Mouse (Mus musculus) frontal cortex, postnatal 14 days (tissue): ENCODE results near the gene Rplp2.
A peak's percentile ranks its signal among the peaks of the same experiment; 100 is the strongest.
"Not testable (repeated sequence)": the region's sequence is repeated elsewhere in the genome, so short reads cannot be mapped to it uniquely, and the experiment has no call there.

ENCODE experiments used
- DNase-seq, 2 experiments: peaks; one replicate each; pipeline ENCODE4 v3.0.0; 2022; ENCODE audit warnings: low spot score in 2 of 2

Rplp2 gene

DNA sequence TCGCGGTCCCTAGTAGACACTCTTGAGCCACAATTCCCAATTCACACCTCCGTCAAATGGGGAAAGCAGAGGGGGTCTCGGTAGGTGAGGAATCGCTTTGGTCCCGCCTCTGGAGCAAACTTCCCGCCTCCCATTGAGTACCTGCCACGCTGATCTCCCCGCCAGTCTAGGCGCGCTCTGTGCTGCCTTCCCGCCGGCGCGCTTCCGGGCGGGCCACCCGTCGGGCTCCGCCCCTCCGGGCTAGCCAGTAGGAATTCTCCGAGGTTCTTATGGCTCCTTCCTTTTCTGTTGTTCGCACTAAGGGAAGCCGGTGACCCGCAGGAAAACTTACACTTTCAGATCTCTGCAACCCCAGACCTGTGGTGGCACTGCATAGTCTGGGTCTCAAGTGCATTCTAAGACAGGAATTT lies 3.3 kb upstream of the Rplp2 start, which contains the start of gene Pidd1:
Pidd1 (minus strand) TSS at position 198 of the 410 bp plus-strand sequence.
- DNase-seq, result no peak

DNA sequence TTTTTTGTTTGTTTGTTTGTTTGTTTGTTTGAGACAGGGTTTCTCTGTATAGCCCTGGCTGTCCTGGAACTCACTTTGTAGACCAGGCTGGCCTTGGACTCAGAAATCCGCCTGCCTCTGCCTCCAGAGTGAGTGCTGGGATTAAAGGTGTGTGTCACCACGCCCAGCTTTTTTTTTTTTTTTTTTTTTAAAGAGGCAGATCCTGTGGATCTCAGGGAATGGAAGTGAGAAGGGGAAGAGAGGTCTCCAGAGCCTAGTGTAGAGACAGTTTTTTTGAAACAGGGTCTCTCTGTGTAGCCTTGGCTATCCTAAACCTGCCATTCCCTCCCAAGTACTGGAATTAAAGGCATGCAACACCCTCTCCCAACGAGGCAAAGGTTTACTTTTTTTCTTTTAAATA lies 796 bp upstream of the Rplp2 start:
- not testable (repeated sequence) for DNase-seq

DNA sequence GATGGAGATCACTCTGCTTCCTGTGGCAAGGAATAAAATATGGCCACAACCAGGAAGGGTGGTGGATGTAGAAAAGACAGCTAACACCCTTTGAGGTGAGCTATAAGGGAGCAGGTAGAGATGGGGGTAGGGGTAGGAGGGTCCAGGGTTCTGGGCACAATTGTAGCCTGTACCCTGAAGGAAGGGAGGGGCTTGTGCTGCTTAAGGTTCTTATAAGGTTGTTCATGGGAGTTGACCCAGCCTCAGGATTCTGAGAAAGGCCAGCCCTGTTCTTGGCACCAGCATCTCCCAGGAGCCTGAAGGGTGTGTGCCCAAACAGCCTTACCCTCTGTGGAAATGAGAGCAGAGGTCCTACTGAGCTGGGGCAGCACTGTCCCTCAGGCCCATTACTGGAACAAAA lies 4.8 kb downstream of the Rplp2 start:
- DNase-seq, result no peak

DNA sequence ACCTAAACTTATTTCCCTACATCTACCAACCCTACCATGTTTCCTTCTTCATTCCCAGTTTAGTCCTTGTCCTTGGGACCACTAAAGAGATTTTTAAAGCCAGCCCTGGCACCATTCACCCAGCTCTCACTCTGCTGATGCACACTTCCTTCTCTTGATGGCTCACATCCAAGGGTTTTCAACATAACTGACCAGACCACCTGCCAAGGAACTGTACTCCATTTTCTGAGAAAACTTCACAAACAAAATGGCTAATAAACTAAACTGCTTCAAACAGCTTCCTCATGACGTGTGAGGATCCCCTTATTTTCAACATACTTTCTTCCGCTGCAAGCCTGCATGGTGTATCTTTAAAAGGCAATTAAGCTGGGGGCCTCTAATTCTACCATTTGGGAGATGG lies 6.5 kb downstream of the Rplp2 start:
- no peak for DNase-seq

DNA sequence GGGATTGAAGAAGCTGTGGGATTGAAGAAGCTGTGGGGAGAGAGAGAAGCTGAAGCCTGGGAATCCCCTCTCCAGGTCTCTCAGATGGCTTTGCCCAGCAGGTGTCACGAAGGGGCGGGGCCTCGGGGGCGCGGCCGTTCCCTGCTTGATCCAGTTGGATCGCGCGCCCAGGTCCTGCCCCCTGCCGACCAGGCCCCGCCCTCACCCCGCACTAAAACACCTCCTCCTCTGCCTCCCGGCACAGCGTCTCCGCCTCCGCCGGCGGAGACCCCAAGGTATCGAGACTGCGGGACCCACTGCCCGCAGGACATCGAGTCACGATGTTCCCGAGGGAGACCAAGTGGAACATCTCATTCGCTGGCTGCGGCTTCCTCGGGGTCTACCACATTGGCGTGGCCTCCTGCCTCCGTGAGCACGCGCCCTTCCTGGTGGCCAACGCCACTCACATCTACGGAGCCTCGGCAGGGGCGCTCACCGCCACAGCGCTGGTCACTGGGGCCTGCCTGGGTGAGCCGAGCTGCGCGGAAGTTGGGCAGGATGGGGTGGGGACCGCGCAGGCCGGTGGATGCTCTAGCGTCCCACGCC lies 7.9 kb downstream of the Rplp2 start, which contains the start of gene Pnpla2:
Pnpla2 (plus strand) TSS at position 232 of the 585 bp plus-strand sequence.
- DNase-seq, result peak; percentile 84 to 88

DNA sequence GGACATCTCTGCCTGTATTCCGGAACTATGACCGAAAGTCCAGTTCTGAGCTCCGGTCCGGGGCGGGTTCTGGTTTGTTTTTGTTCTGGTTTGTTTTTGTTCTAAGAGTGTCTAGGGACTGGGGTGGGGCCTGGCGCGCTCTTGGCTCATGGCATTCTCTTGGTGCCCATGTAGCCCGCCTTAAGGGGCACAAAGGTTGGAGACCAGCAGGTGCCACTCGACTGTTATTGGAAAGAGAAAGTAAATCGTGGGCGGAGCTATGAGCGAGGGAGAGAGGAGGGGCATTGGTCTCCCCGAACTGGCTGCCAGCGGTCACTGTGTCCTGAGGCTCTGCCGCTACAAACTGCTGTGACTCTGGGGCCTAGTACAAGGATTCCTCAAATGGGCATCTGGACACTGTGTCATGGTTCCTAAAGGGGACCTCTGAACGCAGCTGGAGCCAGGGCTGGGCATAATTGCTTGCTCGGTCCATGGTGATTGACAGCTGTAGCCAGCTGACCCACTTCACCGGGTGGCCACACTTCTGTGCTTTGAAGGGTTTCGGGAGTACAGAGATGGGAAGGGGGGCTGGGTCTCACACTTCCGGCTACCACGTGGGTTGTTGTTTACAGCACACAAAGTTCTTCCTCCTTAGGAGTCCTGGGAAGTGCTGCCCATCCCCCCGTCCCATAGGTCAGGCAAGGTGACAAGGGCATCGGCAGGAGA lies 8.6 kb downstream of the Rplp2 start:
- DNase-seq, result no peak

DNA sequence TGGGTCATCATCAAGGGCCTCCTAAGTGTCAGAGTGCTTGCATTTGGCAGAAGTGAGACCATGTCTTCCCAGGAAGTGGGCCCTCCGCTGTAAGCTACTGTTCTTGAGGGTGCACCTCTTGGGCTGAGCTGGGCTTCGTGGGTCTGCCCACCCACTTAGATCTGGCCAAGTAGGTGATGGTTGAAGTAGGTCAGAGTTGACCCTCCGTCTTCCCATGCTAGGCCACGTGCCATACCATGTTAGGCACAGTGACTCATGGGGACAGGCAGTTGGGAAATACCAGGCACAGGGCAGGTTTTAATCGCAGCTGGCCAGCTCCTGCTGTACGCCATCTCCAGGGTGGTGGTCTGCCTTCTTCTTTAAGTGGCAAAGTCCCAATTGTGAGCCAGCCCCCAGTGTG lies 9.6 kb downstream of the Rplp2 start:
- no peak for DNase-seq

DNA sequence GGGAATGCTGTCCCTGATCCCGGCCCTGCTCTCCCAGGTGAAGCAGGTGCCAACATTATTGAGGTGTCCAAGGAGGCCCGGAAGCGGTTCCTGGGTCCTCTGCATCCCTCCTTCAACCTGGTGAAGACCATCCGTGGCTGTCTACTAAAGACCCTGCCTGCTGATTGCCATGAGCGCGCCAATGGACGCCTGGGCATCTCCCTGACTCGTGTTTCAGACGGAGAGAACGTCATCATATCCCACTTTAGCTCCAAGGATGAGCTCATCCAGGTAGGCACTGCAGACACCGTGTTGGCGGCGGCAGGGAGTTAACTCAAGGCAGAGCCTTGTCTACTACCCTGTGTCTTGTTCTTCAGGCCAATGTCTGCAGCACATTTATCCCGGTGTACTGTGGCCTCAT lies 10.1 kb downstream of the Rplp2 start:
- no peak for DNase-seq

DNA sequence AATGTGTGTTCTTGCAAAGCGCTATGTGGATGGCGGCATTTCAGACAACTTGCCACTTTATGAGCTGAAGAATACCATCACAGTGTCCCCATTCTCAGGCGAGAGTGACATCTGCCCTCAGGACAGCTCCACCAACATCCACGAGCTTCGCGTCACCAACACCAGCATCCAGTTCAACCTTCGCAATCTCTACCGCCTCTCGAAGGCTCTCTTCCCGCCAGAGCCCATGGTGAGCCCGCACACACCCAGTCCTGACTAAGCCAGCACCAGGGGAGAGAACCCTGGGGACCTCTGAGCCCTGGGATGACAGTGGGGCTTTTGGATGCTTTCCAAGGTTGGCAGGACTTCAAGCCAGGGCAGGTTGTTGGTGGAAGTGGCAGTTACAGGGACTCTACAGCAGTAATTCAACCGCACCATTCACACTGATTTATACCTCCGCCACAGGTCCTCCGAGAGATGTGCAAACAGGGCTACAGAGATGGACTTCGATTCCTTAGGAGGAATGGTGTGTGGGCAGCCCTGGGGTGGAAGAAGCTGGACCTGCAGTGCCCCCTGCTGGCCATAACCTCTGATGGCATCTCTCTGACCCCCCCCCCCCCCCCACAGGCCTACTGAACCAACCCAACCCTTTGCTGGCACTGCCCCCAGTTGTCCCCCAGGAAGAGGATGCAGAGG lies 11.0 kb downstream of the Rplp2 start:
- no peak for DNase-seq

DNA sequence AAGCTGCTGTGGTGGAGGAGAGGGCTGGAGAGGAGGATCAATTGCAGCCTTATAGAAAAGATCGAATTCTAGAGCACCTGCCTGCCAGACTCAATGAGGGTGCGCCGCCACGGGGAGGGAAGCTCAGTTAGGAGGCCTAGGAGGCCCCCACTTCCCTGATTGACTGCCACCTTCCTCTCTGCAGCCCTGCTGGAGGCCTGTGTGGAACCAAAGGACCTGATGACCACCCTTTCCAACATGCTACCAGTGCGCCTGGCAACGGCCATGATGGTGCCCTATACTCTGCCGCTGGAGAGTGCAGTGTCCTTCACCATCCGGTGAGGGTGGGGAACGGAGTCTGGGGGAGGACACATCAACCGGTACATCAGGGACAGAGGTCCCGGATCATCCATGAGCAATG lies 11.5 kb downstream of the Rplp2 start:
- DNase-seq, result no peak

DNA sequence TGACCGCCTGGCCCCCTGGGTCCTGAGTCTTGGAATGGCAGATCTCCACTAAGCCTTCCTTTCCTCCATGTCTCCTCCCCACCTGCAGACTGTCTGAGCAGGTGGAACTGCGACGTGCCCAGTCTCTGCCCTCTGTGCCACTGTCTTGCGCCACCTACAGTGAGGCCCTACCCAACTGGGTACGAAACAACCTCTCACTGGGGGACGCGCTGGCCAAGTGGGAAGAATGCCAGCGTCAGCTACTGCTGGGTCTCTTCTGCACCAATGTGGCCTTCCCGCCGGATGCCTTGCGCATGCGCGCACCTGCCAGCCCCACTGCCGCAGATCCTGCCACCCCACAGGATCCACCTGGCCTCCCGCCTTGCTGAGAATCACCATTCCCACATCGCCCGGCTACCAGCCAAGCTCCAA lies 12.1 kb downstream of the Rplp2 start:
- no peak for DNase-seq

DNA sequence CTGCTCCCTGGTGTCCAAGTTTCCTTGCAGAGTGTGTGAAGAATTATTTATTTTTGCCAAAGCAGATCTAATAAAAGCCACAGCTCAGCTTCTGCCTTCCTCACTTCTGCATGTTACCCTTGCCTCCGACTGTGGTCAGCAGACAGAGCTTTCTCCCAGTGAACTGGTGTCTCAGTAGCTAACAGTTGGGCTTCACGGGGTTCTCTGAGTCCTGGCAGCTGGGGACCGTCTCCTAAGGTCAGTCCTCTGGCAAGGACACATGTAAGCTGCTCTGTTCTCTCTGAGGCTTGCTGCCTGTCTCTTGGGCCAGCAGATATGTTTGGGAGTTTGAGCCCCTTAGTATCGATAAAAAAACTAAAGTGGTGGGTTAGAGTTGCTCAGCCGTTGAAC lies 12.8 kb downstream of the Rplp2 start:
- DNase-seq, result no peak

DNA sequence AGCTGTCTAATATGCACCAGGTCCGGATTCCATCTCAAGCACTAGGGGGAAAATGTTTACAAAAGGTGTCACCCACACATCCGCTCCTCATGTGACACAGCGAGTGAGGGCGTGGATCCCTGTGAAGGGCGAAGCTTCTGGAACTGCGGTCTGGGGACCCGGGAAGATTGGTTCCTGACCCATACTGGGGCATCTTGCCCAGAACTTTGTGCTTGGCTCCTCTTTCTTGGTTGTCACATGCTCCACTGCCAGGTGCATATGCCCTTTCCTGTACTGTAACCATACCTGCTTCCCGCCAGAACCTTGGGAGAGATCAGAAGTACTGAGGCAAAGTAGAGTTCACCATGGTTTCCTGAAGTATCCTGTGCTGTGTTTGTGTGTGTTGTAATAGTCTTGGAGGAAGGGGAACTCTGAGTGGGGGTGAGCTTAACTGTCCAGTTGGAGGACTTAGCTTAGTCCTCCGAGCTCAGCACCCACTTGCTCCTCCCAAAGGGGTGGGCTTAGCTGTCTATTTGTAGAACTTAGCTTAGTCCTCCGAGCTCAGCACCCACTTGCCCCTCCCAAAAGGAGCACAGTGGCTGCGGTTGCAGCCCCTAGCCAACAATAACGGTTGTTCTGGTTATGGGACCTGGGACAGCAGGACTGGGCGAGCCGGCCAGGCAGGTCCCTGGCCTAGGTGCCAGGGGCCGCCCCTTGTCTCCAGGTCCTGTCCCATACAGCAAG lies 13.4 kb downstream of the Rplp2 start, which contains the start of gene Cracr2b:
Cracr2b (plus strand) TSS at position 704 of the 723 bp plus-strand sequence.
- no peak for DNase-seq

DNA sequence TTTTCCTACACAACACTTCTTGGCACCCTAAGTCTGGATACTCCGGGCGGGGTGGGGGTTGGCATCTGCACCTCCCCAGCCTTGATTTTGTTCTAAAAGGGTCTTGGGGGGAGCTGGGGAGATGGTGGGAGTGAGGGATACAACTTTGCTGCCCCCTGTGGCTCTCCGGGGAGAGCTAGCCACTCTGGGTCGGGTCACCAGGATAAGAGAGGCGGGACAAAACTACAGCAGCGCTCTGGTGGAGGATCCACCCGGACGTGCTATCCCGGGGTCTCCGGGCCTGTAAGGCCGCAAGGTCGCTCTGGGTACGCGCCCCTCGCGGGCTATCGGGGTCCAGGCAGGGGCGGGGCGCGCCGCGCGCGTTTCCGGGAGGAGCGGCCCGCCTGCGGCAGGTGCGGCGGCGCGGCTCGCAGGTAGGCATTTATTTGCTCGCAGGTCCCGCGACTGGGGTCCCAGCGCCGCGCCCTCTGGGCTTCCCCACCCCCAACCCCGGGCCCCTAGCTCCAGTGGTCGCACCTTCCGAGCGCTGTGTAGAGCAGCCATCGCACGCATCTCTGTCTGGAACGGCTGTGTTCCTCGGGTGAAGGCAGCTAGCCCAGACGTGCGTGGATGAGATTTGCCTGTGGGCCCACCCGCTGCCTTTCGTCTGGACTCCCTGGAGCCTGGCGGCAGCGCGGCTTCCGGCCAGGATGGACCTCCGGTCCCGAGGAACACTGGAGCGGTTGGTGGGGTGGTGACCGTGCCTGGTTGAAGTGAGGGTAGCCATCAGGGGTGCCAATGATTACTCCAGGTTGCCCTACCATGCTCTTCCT lies 14.6 kb downstream of the Rplp2 start:
- no peak for DNase-seq

DNA sequence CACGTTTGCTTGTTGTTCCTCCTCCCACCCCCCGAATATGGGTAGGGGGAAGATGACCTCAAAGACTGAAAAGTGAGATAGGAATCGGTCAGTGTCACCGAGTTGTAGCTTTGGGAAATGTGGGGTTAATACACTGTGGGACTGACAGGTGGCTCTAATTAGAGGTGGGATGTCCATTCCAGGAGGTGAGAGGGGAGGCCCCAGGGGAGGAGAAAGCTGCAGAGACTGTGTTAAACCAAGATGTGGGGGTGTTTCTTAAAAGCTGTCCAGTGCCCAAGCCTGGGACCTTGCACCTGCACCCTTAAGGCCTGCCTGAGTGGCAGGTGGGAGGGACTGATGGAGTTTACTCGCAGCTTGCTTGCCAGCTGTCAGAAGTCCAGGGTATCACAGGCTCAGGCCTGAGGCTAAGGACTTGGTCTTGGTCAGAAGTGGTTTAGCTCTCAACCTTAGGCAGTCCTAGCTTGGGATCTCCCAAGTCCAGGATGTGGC lies 15.2 kb downstream of the Rplp2 start:
- DNase-seq, result no peak

DNA sequence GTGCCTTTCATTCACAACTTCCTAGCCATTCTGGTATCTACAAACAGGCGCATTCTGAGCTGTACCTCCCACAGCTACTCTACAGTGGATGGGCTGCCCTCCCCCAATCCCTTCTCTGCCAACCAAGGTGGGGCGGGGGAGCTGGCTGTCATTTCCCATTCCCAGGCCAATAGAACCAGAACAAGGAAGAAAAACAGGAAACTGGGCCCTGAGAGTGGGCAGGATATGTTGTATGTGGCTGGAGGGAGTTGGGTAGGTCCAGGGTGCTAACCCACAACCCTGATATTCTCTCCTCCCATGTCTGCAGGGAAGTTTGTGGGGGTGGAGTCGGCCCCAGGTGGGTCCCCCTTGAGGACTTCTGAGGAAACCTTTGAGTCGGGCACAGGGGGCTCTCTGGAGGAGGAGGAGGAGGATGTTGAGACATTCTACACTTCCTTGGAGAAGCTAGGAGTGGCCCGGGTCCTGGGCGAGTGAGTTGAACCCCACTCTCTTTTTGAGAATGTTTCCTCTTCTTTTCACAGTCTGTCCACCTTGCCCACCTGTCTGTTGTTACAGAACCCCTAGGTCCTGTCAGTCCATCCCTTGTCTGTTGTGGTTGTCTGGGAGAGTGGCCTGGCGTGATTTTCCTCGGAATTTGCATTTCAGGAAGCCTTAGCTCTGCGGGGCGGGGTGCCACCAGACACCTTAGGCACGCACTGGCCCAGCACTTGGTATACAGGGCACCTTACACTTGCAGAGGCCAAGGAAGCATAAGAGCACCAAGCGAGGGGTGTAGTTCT lies 16.8 kb downstream of the Rplp2 start:
- no peak for DNase-seq

DNA sequence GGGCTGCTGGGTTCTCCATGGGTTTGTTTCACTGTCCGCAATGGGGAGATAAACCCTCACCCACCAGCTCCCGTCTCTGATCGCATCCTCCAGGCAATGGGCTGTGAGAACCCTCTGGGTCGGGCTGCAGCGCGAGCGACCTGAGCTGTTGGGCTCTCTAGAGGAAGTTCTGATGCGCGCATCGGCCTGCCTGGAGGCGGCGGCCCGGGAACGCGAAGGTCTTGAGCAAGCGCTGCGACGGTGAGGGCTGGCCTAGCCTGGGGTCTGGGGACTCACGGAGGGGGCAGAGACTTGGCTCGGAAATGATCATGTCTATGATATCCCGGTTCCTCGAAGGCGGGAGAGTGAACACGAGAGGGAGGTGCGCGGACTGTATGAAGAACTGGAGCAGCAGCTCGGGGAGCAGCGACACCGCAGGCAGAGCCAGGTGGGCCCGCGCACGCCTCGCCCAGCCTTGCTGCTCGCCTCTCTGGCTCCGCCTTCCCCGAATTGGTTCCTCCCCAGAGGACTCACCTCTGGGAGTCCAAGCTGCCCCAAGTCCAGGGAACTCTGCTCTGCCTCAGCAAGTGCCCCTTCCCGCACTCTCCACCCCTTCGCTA lies 17.5 kb downstream of the Rplp2 start:
- DNase-seq, result no peak

DNA sequence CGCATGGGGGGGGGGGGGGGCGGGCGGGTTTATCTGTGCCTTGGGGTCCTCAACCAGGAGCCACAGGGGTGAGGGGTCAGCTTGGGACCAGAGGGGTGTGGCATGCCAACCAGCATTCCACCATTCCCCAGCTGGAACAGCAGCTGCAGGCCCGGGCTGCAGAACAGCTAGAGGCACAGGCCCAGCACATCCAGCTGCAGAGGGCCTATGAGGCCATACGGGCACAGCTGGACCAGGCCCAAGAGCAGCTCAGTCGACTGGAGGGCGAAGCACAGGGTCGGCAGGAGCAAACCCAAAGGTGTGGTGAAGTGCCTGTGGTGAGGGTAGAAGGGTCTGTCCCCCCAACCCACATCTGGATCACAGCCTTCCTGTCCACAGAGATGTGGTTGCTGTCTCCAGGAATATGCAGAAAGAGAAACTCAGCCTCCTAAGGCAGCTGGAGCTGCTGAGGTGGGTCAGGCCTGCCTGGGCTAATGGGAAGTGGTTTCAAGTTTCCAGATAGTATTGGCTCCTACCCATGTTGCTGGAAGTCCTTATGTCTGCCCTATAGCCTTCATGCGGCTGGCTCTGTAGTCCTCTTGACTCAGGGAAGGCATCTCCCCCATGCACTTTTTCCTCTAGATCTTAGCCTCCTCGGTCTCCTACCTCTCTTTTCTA lies 18.3 kb downstream of the Rplp2 start:
- DNase-seq, result peak in 1 of 2 experiments; percentile 8

DNA sequence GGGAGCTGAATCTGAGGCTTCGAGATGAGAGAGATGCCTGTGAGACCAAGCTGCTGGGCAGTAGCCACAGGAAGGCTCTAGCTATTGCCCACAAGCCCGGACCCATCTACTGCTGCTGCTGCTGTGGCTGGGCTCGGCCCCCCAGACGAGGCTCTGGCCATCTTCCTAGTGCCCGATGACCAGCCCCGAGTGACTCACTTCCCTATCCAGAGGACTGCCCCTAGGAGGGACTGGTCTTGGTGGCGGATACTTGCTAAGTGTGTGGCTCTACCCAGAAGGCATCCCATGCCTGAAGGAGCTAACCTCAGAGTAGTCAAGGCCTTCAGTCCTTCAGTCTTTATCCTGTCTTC lies 18.9 kb downstream of the Rplp2 start:
- DNase-seq, result no peak
